Mouse (Mus musculus): ENCODE results near the gene Gimap7.

Gene Gimap7

DNA sequence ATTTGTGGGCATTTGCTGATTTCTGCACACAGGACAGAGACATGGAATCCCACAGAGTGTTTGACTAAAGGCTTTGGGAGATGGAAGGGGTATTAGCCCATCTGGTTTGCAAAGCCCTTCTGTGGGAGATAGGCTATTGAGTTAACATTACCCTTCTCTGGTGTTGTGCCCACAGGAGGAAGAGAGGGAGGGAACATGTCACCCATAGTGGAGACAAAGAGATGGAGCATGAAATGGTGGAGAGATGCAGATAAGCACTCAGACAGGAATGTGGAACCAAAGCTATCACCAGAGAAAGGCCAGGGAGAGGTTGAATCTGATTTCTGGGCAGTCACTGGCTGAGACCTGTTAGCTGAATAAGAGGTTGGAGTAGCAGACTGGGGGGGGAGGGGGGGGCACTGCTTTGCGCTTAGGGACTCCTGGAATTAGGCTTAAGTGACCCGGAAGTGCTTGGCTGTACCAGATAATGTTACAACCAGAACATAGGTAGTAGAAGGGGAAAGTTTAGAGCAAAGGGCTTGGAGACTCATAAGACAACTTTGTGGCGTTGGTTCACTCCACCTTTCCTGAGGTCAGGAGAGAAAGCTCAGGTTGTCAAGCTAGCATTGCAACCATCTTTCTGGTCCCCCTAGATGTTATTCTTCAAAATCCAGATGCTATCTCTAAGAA lies 22.2 kb downstream of the Gimap7 start:
- in situ Hi-C loops (cut with MboI; ENCODE audit: low sequenced_read_pairs): no loop called here

DNA sequence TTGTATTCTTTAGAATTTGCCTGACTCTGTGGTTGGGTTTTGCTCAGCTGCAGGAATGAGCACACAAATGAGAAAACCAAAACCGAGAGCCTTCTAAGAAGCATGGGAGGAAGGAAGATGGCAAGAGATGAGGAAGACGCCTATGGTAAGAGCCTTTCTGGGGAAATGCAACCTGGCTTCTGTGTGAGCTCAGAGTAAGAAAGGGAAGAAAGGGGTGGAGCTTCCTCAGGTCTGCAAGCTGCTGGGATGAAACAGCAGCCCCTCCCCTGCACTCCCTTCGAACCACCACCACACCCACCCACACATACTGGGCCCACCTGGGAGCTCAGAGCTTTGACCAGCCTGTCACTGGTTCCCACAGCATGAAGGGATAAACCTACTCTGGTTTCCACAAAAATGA lies 22.9 kb downstream of the Gimap7 start:
- in situ Hi-C loops (cut with MboI; ENCODE audit: low sequenced_read_pairs): no loop called here

DNA sequence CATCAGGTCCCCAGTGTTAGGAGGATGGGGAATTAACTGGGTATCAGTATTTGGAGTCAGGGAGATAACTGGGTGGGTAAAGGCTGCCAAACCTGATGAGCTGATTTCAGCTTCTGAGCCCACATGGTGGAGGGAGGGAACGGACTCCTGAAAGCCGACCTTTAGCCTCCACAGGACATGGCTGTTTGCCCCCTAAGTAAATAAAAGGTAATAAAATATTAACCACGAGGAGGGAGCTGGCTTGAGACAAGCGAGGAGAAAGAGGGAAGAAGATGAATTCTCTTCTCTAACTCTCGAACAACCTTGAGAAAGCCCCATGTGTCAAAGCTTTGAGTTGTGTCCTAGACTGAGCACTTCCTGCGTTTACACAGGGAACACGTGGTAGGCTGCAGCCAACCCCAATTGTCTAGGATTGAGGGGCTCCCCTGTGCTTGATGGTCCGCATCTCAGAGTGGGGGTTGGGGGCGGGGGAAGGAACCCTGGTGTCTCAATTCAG lies 23.3 kb downstream of the Gimap7 start:
- in situ Hi-C loops (cut with MboI; ENCODE audit: low sequenced_read_pairs): no loop called here

DNA sequence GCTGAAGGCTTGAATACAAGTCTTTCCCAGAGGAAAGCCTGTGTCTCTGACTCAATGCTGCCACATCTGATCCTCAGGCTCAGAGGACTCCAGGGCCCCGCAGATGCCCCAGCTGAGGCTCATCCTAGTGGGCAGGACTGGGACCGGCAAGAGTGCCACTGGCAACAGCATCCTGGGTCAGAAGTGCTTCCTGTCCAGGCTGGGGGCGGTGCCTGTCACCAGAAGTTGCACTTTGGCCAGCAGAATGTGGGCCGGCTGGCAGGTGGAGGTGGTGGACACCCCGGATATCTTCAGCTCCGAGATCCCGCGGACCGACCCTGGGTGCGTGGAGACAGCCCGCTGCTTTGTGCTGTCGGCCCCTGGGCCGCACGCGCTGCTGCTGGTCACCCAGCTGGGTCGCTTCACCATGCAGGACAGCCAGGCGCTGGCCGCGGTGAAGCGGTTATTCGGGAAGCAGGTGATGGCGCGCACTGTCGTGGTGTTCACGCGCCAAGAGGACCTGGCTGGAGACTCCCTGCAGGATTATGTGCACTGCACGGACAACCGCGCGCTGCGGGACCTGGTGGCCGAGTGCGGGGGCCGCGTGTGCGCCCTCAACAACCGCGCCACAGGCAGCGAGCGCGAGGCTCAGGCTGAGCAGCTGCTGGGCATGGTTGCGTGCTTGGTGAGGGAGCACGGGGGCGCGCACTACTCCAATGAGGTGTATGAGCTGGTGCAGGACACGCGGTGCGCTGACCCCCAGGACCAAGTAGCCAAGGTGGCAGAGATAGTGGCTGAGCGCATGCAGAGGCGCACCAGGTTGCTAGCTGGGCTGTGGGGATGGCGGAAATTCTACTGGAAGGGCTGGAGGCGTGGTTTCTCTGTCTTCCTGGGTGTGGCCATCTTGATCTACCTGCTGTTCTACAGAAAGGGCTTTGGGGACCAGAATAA lies 24.3 kb downstream of the Gimap7 start:
- in situ Hi-C loops (cut with MboI; ENCODE audit: low sequenced_read_pairs): no loop called here

DNA sequence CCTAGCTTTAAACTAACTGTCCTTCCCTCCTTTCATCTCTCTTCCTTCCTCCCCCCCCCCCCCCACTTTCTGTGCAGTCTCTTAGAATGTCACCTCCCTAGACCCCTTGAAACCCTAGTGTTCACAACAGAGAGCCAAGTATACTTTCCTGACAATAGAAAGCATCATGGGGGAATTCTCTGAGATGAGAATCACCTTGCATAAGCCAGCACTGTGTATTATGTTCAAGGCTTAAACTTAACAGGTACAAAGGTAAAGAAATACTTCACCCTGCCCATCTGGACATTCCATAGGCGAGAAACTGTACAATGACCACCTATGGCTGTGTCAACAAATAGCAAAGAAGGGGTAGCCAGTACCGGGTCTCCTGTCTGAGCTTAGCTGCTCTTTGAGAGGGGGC lies 27.1 kb downstream of the Gimap7 start:
- in situ Hi-C loops (cut with MboI; ENCODE audit: low sequenced_read_pairs): no loop called here

DNA sequence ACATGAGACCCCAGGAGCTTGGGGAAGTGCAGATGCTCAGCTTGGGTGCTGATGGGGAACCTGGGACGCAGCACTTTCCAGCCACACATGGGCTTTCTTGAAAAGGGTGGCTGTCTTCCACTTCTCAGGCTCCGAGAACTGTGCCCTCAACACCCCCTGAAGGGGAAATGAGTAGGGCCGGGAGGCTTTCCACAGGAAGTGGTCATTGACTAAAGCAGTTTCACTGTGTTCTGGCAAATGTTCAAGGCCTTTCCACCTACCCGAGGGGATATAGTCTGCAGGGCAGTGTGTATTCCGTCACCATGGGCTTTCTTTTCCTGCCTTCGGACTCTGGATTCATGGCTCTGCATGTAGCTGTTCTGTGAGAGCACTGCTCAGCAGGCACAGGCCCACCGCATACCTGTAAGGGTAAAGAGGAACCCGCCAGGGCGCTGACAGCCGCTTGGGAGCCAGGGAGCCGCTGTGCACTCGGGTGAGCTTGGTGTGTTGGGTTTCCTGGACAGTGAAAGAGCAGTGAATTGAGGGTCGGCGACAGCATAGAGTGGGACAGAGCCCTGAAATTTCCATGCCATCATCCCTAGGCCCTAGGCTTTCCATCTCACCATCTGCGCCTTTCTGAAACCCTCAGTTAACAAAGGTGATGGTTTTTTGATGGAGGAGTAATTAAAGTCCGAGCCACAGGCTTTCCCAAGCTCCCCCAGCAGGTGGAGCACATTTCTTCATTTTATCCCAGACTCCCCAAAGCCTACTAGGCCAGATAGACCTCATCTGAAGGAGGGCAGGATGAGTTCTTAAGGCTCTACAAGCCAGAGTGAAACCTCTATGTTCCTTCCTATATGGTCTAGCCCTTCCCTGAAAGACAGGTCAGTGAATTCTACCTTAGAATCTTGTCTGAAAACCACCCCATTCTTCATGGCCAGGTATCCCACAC lies 27.8 kb downstream of the Gimap7 start, which contains the start of gene Gimap5:
Gimap5 (plus strand) TSS at position 239 of the 931 bp plus-strand sequence.
- in situ Hi-C loops (cut with MboI; ENCODE audit: low sequenced_read_pairs): no loop called here

DNA sequence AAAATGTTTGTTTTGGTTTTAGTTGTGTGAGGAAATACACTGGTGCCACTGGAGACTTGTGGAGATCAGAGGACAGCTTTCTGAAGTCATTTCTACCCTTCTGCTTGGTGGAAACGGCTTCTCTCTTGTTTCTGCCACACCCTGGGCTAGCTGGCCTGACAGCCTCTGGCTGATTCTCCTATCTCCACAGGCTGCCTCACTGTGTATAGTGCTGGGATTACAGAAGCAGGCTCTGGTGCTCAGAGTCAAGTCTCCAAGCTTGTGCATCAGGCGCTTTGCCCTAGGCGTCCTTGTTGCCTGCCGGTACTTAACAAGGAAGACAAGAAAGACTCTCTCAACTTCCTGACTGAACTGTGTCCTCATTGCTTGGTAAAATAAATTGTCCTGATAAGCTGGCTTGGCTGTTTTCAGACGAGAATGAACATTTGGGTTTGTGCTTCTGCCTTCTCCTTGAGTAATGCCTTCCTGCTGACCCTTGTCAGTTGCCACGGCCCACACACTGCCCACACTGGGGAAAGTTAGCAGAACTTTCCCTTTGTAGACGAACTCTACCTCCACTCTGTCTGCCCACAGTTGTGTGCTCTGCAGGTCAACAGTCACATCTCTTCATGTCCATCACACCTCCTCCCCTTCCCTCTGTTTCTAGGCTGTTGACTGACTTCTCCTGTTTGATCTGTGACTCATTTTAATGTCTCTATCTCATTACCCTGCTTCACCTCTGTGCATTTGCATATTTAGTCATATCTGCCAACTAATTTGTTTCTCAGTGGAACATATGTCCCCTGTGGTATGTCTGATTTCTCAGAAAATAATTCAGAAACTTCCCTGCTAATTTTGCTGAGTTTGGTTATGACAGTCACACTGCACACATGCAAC lies 28.9 kb downstream of the Gimap7 start:
- in situ Hi-C loops (cut with MboI; ENCODE audit: low sequenced_read_pairs): no loop called here

DNA sequence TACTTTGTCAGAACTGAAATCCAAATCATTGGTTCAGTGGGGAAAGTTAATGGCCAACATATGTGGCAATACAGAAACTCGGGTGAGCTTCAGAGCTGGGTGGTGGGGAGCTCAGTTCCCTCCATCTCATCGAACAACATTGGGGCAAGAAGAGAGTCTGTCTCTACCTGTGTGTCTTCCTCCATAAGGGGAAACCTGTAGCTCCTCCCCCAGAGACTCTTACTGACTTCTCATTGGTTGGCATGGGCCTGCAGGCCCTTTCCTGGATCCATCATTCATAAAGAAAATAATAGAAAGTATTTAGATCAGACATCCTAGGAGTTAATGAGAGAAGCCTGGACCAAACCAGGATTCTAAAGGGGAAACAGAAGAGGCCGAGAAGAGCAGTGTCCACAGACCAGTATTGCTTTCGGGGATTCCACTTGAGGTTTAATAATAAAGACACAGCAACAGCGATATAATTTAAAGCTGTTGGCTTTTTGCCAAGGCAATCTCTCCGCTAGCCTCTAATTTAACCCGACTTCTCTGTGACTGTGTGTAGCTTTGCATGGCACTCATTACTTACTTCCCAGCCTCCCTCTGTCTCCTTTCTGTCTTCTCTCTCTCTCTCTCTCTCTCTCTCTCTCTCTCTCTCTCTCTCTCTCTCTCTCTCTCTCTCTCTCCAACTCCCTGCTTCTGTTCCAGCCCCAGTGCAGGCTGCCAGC lies 45.3 kb downstream of the Gimap7 start:
- in situ Hi-C loops (cut with MboI; ENCODE audit: low sequenced_read_pairs): no loop called here

DNA sequence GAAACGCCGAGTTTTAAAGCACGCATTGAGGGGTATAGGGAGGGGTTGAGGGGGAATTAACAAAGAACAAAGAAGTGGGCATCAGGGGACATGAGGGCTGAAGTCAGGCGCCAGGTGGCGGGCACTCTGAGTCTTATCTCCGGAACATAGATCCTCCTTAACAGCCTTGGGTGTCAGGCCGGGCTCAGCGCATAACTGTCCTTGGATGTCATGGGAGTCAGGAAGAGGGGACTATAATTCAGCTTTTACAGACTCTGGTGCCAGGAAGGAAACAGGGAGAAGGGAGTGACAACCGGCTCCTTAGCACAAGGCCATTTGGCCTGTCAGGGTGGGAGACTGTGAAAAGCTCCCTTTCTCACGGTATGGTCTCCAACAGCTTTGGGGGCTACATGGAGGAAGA lies 46.1 kb downstream of the Gimap7 start:
- in situ Hi-C loops (cut with MboI; ENCODE audit: low sequenced_read_pairs): no loop called here

DNA sequence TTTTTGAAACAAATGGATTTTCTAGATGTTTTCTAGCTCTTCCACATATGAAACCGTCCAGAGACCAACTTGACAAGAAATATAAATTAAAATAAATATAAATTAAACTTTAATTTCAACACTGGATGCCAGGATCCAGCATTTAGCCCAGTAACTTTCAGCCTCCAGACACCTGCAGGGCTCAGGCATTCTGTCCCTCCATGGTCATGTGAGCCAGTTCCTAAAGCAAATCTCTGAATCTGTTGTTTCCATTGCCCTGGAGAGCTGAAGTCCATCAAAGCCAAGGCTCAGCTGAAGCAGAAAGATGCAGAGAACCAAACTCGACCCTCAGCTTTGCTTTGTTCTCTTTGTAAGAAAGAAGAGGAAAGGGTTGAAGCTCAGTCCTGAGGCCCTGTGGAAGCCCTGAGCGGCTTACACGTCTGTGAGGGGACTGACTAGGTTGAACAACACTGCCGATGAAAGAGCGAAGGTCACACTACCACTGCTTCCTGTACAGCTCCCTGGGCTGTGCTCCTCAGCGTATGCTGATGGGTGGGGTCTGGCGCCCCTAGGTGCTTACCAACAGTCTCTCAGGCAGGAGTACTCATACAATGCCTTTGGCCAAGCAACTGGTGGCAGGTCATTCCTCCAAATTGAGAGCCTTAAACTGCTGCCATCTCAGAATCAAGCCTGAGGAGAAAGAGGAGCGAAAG lies 49.9 kb downstream of the Gimap7 start:
- in situ Hi-C loops (cut with MboI; ENCODE audit: low sequenced_read_pairs): loop anchor here (5.0 kb wide), 1 partner anchor 121 kb away; the partner anchor contains the start of gene Gimap8

DNA sequence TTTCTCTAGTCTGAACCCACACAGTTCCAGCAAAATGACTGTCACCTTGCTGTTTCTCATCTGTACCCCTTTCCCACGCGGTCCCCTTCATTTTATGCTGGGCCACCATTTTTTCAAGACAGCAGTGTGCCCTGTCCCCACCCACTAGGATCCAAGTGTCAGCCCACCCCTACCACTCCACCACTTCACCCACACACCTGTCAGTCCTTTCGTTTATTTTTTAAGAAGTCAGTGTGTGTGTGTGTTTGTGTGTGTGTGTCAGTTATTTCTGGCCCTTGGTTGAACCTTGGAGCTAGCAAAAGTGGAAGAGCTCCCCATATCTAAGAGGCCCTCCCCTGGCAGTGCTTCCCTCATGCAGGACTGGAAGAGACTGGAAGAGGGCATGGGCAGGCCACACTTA lies 50.5 kb downstream of the Gimap7 start:
- in situ Hi-C loops (cut with MboI; ENCODE audit: low sequenced_read_pairs): loop anchor here (5.0 kb wide), 1 partner anchor 122 kb away; the partner anchor contains the start of gene Gimap8

DNA sequence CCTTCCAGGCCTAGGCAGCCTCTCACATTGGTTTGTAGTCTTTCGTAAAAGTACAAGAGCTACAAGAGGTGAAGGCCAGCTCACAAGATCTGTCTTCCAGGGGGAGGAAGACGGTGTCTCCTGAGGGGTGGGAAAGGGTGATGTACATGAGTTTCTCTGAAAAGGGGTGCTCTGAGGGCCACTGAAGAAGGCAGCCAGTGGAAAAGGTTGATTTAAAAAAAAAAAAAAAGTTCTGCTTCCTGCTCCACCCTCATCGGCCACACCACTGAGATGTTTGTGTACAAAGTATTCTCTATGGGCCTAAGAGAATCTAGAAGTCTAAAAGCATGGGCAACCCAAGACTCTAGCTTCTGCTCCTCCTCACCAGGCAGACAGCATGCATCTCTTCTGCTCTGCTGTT lies 52.3 kb downstream of the Gimap7 start, which contains the start of gene Gimap3:
Gimap3 (minus strand) TSS at position 156 of the 400 bp plus-strand sequence.
- in situ Hi-C loops (cut with MboI; ENCODE audit: low sequenced_read_pairs): no loop called here

DNA sequence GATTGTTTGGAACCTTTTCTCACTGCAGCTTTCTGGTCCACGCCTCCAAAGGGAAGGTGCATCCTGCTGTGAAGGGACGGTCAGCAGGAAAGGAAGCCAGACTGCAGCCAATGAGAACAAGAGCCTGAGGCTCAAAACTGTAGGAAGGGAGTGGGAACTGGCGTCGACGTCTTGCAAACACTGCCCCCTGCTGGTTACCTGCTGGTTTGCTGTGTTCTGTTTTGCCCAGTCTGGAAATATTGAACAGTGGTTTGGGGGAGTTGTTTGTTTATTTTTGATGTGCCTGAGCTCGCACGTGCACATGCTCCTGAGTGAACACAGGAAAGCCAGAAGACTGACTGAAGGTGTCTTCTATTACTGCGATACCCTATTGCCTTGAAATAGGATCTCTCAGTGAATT lies 53.6 kb downstream of the Gimap7 start:
- in situ Hi-C loops (cut with MboI; ENCODE audit: low sequenced_read_pairs): no loop called here

Data from CH12F3 (cell line).